Mouse (Mus musculus) adrenal gland, adult 2 months (tissue): ENCODE measurements around the gene Magel2. TPM values are rescaled to one million over a fixed set of nuclear protein-coding genes. Genes with fewer than 3 reads are reported as not detected.
A peak's percentile ranks its signal among the peaks of the same experiment; 100 is the strongest.

Source experiments
- DNase-seq: peaks from one replicate; pipeline ENCODE4 v3.0.0; 2021
- polyA plus RNA-seq: library from polyadenylated mRNA; depleted of rRNA; stranded (reverse); fragments of >200 nt; gene quantifications from 2 replicates; pipeline ENCODE4 v1.2.3, GENCODE M21; 2012; rRNA removed
- total RNA-seq, 2 experiments: library from RNA; stranded (reverse); gene quantifications; 2 replicates each; pipeline ENCODE4 v1.2.3; 2021

The Magel2 gene
- total and polyA plus RNA-seq, 3 experiments, result 1.7 to 3.1 (median 1.7) TPM

GRCm38 (mm10) chr7:62420566-62420965 lies 43.8 kb downstream of the Magel2 start:
- no peak for DNase-seq

GRCm38 (mm10) chr7:62423210-62423609 lies 46.4 kb downstream of the Magel2 start:
- no peak for DNase-seq

- peak; percentile 9 for DNase-seq
These were observed 51.5 kb downstream of the Magel2 start for GRCm38 (mm10) chr7:62428337-62428736.

Other genes with a start within 250 kb of the Magel2 start
- gene Ndn, start 30.4 kb upstream of the Magel2 start, total RNA-seq, result 10 to 100 TPM; 55.8 to 92.2 TPM
- 55.5 and 61.7 TPM in 2 replicates for gene Ndn, start 30.4 kb upstream of the Magel2 start, polyA plus RNA-seq
- 1 to 10 TPM in 1 of 2 experiments, under 1 TPM in 1; 0.78 to 1.1 TPM for gene Mkrn3, start 43.1 kb downstream of the Magel2 start, total RNA-seq
- gene Mkrn3, start 43.1 kb downstream of the Magel2 start, polyA plus RNA-seq, result 0.67 and 1.3 TPM in 2 replicates
- gene Peg12, start 87.5 kb downstream of the Magel2 start, total RNA-seq, result 1 to 10 TPM in 1 of 2 experiments, under 1 TPM in 1; 0.55 to 1.7 TPM
- gene Peg12, start 87.5 kb downstream of the Magel2 start, polyA plus RNA-seq, result 1.9 and 2.1 TPM in 2 replicates